Mouse (Mus musculus): Measurements from ENCODE around the gene Dph7.

GRCm38 (mm10) chr2:24919839-24920175 lies 42.4 kb upstream of the Dph7 start:
- no peak for TF ChIP-seq CTCF (IDR thresholded peaks at IDR 0.05; ENCODE audit: insufficient read depth, low read depth, low read length)
- TF ChIP-seq POLR2A (IDR thresholded peaks at IDR 0.05; ENCODE audit: insufficient read depth, low read depth, low read length): no peak
